Mouse (Mus musculus) liver, embryonic 13.5 days (tissue): ENCODE results near the gene Cyp4f39. TPM values are rescaled to one million over a fixed set of nuclear protein-coding genes. Genes with fewer than 3 reads are reported as not detected.
"Not testable (repeated sequence)": the region's sequence is repeated elsewhere in the genome, so short reads cannot be mapped to it uniquely, and the experiment has no call there.

Experiments used
- ATAC-seq: fragments of 200-750 bp; cut with Nextera tagmentation; 2 replicates; pipeline ENCODE4 v1.8.0; 2017; ENCODE audit warnings: low read depth, mild to moderate bottlenecking, moderate number of reproducible peaks, moderate library complexity
- DNase-seq: peaks from one replicate; pipeline ENCODE4 v3.0.0; 2022
- H3K27ac ChIP-seq: fragments of 300-500 bp; sonication (generic); 2 replicates; pipeline ENCODE4 v1.5.1; 2015; ENCODE audit warnings: moderate library complexity, mild to moderate bottlenecking, inconsistent platforms
- H3K27me3 ChIP-seq: fragments of 300-500 bp; sonication (generic); 2 replicates; pipeline ENCODE4 v1.6.1; 2015; ENCODE audit warnings: mild to moderate bottlenecking, inconsistent platforms
- H3K36me3 ChIP-seq: fragments of 300-500 bp; sonication (generic); 2 replicates; pipeline ENCODE4 v1.6.1; 2015; ENCODE audit warnings: mild to moderate bottlenecking, inconsistent platforms
- H3K4me1 ChIP-seq: fragments of 300-500 bp; sonication (generic); replicated peaks from 2 replicates; pipeline ENCODE4 v1.6.1; 2015; ENCODE audit warnings: inconsistent platforms
- H3K4me2 ChIP-seq: fragments of 300-500 bp; sonication (generic); 2 replicates; pipeline ENCODE4 v1.6.1; 2015; ENCODE audit warnings: inconsistent platforms, mild to moderate bottlenecking, moderate library complexity
- H3K4me3 ChIP-seq: fragments of 300-500 bp; sonication (generic); replicated peaks from 2 replicates; pipeline ENCODE4 v1.5.1; 2015; ENCODE audit warnings: mild to moderate bottlenecking, inconsistent platforms
- H3K9ac ChIP-seq: fragments of 300-500 bp; sonication (generic); 2 replicates; pipeline ENCODE4 v1.6.1; 2015; ENCODE audit warnings: mild to moderate bottlenecking, inconsistent platforms
- H3K9me3 ChIP-seq: fragments of 300-500 bp; sonication (generic); replicated peaks from 2 replicates; pipeline ENCODE4 v1.6.1; 2016; ENCODE audit warnings: inconsistent platforms
- WGBS: fragments of 180-500 bp; shearing (Covaris S2); methylation state at CpG from one replicate; pipeline ENCODE4 v1.1.7; 2015; ENCODE audit not compliant: insufficient replicate concordance; 5-methylcytosine and 5-hydroxymethylcytosine counted together
- polyA plus RNA-seq: library from polyadenylated mRNA; unstranded; fragments of >200 nt; fragmentation: Nextera tagmentation; extraction: Ambion mirVana; gene quantifications from 2 replicates; pipeline ENCODE4 v1.2.1, GENCODE M21; 2015

Cyp4f39 gene
- polyA plus RNA-seq, 1 experiment from 2014 or later = 0.46 TPM

GRCm38 (mm10) chr17:32534068-32534467 is 81.5 kb downstream of the Cyp4f39 start:
- DNase-seq = no peak
- no peak for ATAC-seq
- 41% methylated on average over 6 of the region's 6 CpGs for WGBS

GRCm38 (mm10) chr17:32536051-32536866 is 83.7 kb downstream of the Cyp4f39 start, which contains the start of gene Cyp4f16:
Gene Cyp4f16, plus strand, starts transcription at chr17:32536558.
- peak; percentile 78 for ATAC-seq
- H3K4me1 ChIP-seq, H3K9me3 ChIP-seq, H3K36me3 ChIP-seq, H3K9ac ChIP-seq, H3K27ac ChIP-seq, H3K27me3 ChIP-seq: not testable (repeated sequence)
- Histone ChIP-seq H3K4me2 (peak within 1 kb of the TSS; percentile 44), H3K4me3 (peak within 1 kb of the TSS; percentile 34)
- peak; percentile 14 for DNase-seq
- WGBS = 10% methylated on average over 5 of the region's 5 CpGs

More at GRCm38 (mm10) chr17:32534068-32534467, 81.5 kb downstream of the Cyp4f39 start:
- Histone ChIP-seq H3K9ac (no peak overlapping the region), H3K4me1 (0 out of 2 replicates have a peak, but pooled peaks cover 4% of the 10 kb centered on the region), H3K4me2 (no peak overlapping the region), H3K9me3 (no peaks in the 10 kb centered on the region), H3K4me3 (no peak overlapping the region), H3K27ac (no peak overlapping the region), H3K36me3 (no peaks in the 10 kb centered on the region), H3K27me3 (no peaks in the 10 kb centered on the region)

GRCm38 (mm10) chr17:32536867-32537250 is 84.3 kb downstream of the Cyp4f39 start:
- Histone ChIP-seq H3K9ac (no peak overlapping the region), H3K27ac (no peak overlapping the region), H3K4me3 (peak overlapping the region; percentile 34), H3K36me3 (no peaks in the 10 kb centered on the region), H3K4me2 (peak overlapping the region; percentile 44), H3K27me3 (no peaks in the 10 kb centered on the region), H3K9me3 (no peaks in the 10 kb centered on the region), H3K4me1 (0 out of 2 replicates have a peak, but pooled peaks cover 4% of the 10 kb centered on the region)
- ATAC-seq (no peak), DNase-seq (no peak)
- 40% methylated on average over 5 of the region's 5 CpGs for WGBS

Other genes with a start within 250 kb of the Cyp4f39 start
- 28.3 and 37.2 TPM in 2 replicates for gene Brd4, start 168.0 kb upstream of the Cyp4f39 start, polyA plus RNA-seq
- 40.5 and 47.9 TPM in 2 replicates for gene Akap8, start 131.5 kb upstream of the Cyp4f39 start, polyA plus RNA-seq
- 35.4 and 36.9 TPM in 2 replicates for gene Akap8l, start 102.1 kb upstream of the Cyp4f39 start, polyA plus RNA-seq
- gene Wiz, start 63.3 kb upstream of the Cyp4f39 start, polyA plus RNA-seq = 5.8 and 6.8 TPM in 2 replicates
- gene Rasal3, start 49.1 kb upstream of the Cyp4f39 start, polyA plus RNA-seq = 3.5 and 3.6 TPM in 2 replicates
- 2.3 and 2.6 TPM in 2 replicates for gene Pglyrp2, start 28.6 kb upstream of the Cyp4f39 start, polyA plus RNA-seq
- gene Cyp4f17, start 53.3 kb downstream of the Cyp4f39 start, polyA plus RNA-seq = 0.47 and 0.60 TPM in 2 replicates
- gene Cyp4f16, start 83.8 kb downstream of the Cyp4f39 start, polyA plus RNA-seq = 4.0 and 4.2 TPM in 2 replicates
- not detected in 2 replicates for gene Cyp4f37, start 168.6 kb downstream of the Cyp4f39 start, polyA plus RNA-seq
- not detected in 2 replicates for gene Cyp4f40, start 206.2 kb downstream of the Cyp4f39 start, polyA plus RNA-seq
- 2.7 and 3.5 TPM in 2 replicates for gene Cyp4f15, start 232.9 kb downstream of the Cyp4f39 start, polyA plus RNA-seq